Comparison of ENCODE assay signal across 16 mouse cellular contexts in the genomic region with DNA sequence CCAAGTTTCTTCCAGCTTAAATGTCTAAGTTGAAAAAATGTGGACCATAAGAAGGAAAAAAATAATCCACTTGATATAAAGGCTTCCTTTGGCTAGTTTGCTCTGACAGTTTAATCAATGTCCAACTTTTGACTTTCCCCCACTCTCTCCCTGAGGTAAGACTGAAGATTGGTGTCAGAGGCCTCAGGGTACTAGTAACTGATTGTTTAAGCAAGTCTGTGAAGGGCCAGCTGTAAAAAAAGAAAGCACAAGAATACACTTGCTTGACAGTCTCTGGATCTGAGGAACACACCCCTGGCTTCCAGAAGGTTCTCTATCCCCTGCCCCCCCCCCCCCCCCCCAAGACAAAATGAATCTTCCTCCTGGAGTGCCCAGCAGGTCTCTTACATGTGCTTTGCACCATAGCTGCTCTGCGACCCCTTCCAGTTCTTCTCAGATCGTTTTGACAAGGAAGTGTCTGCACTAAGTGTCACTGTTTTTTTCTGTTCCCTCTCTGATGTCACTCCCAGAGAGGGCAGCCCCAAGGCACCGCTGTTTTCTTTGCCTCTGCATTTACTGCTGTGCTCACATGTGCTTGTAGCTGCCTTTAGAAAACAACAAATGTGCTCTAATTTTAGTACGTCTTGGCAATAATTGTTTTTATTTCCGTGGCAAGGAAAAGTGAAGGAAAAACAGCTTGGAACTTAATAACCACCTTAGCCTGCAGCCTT.
"Had no signal": no experiment of that assay in that cellular context is flagged by ENCODE, and none has a peak within 500 bp of the region (broad histone marks: within the 10 kb centered on the region; RNA-seq: fewer than 3 reads in every experiment).

No protein-coding gene starts in this region.

- H3K27ac ChIP-seq: intestine, embryonic 15.5 days; liver, embryonic 13.5 days; macrophage; midbrain, embryonic 12.5 days; midbrain, embryonic 15.5 days; neural tube, embryonic 12.5 days; neural tube, embryonic 15.5 days; stomach, postnatal 0 days had no signal

- H3K9ac ChIP-seq: intestine, embryonic 15.5 days; liver, embryonic 13.5 days; lung, embryonic 14.5 days; midbrain, embryonic 12.5 days; midbrain, embryonic 15.5 days; neural tube, embryonic 12.5 days; neural tube, embryonic 15.5 days had no signal

- H3K36me3 ChIP-seq: intestine, embryonic 15.5 days; liver, embryonic 13.5 days; midbrain, embryonic 12.5 days; midbrain, embryonic 15.5 days; neural tube, embryonic 12.5 days; neural tube, embryonic 15.5 days had no signal

- H3K4me2 ChIP-seq: intestine, embryonic 15.5 days; liver, embryonic 13.5 days; lung, embryonic 14.5 days; midbrain, embryonic 12.5 days; midbrain, embryonic 15.5 days; neural tube, embryonic 12.5 days; neural tube, embryonic 15.5 days had no signal

- H3K9me3 ChIP-seq: intestine, embryonic 15.5 days; liver, embryonic 13.5 days; midbrain, embryonic 12.5 days; midbrain, embryonic 15.5 days; neural tube, embryonic 12.5 days; neural tube, embryonic 15.5 days had no signal

- ATAC-seq: intestine, embryonic 15.5 days; lung, postnatal 0 days; midbrain, embryonic 15.5 days had no signal

- H3K4me1 ChIP-seq: intestine, embryonic 15.5 days; liver, embryonic 13.5 days; midbrain, embryonic 12.5 days; midbrain, embryonic 15.5 days; neural tube, embryonic 12.5 days; neural tube, embryonic 15.5 days had no signal

- H3K4me3 ChIP-seq: intestine, embryonic 15.5 days; liver, embryonic 13.5 days; midbrain, embryonic 12.5 days; midbrain, embryonic 15.5 days; neural tube, embryonic 12.5 days; neural tube, embryonic 15.5 days had no signal

- DNase-seq: liver, embryonic 13.5 days; lung, embryonic 14.5 days; right cerebral cortex, adult 18-20 months; right cerebral cortex, postnatal 14 days; right cerebral cortex, postnatal 4 days; thymus, adult 2 months; thymus, postnatal 14 days; thymus, postnatal 4 days had no signal

- H3K27me3 ChIP-seq: intestine, embryonic 15.5 days; liver, embryonic 13.5 days; midbrain, embryonic 15.5 days; neural tube, embryonic 12.5 days; neural tube, embryonic 15.5 days had no signal
